Mouse (Mus musculus) bone marrow, adult 2 months (tissue): Measurements from ENCODE around the gene Gm49384.

Experiments used
- CTCF ChIP-seq: fragments of 200-500 bp; IDR thresholded peaks from 2 replicates; pipeline ENCODE4 v1.5.1; 2011; ENCODE audit warnings: low read length, control low read depth; ENCODE audit not compliant: control insufficient read depth, insufficient read depth
- POLR2A ChIP-seq: fragments of 200-500 bp; IDR thresholded peaks from 2 replicates; pipeline ENCODE4 v1.6.1; 2011; ENCODE audit warnings: low read depth, mild to moderate bottlenecking, control low read depth, low read length, borderline replicate concordance; ENCODE audit not compliant: control insufficient read depth

- no peak for TF ChIP-seq CTCF
- TF ChIP-seq POLR2A = no peak
Observed at GRCm38 (mm10) chr12:69171307-69171706, 32.8 kb downstream of the Gm49384 start.
